Mouse (Mus musculus) embryonic fibroblast, embryonic 13.5 days (primary cell): Measurements from ENCODE around the gene Ksr1.

Experiments
- CTCF ChIP-seq: IDR thresholded peaks from 2 replicates; pipeline ENCODE4 v1.5.1; 2011; ENCODE audit warnings: mild to moderate bottlenecking, control low read depth, low read length, moderate library complexity, borderline replicate concordance; ENCODE audit not compliant: insufficient read depth
- POLR2A ChIP-seq: IDR thresholded peaks from 2 replicates; pipeline ENCODE4 v1.6.1; 2011; ENCODE audit warnings: low read depth, mild to moderate bottlenecking, control low read depth, low read length, moderate library complexity

GRCm38 (mm10) chr11:79041908-79042430 is 104.2 kb downstream of the Ksr1 start:
- TF ChIP-seq POLR2A (no peak), CTCF (no peak)
